Mouse (Mus musculus) kidney, postnatal 4 days (tissue): Measurements from ENCODE around the gene Xdh.
A peak's percentile ranks its signal among the peaks of the same experiment; 100 is the strongest.
"Not testable (repeated sequence)": the region's sequence is repeated elsewhere in the genome, so short reads cannot be mapped to it uniquely, and the experiment has no call there.

Source experiments
- DNase-seq, 2 experiments: peaks; one replicate each; pipeline ENCODE4 v3.0.0; 2021; ENCODE audit warnings: mixed read lengths in 2 of 2

The Xdh gene

GRCm38 (mm10) chr17:73879262-73879916 lies 70.6 kb downstream of the Xdh start:
- no peak for DNase-seq

GRCm38 (mm10) chr17:73875674-73876073 lies 74.3 kb downstream of the Xdh start:
- no peak for DNase-seq

GRCm38 (mm10) chr17:73875268-73875667 lies 74.7 kb downstream of the Xdh start:
- DNase-seq, result no peak

- no peak for DNase-seq
These were observed 78.9 kb downstream of the Xdh start for GRCm38 (mm10) chr17:73870956-73871605.

- DNase-seq, result no peak
These were observed 80.8 kb downstream of the Xdh start for GRCm38 (mm10) chr17:73869008-73869685.

- DNase-seq, result no peak
These were observed 96.3 kb downstream of the Xdh start for GRCm38 (mm10) chr17:73853717-73854116.

GRCm38 (mm10) chr17:73853041-73853440 lies 97.0 kb downstream of the Xdh start:
- peak in 1 of 2 experiments; percentile 8 for DNase-seq

GRCm38 (mm10) chr17:73847399-73847798 lies 102.6 kb downstream of the Xdh start:
- DNase-seq, result no peak

- no peak for DNase-seq
These were observed 104.4 kb downstream of the Xdh start for GRCm38 (mm10) chr17:73845632-73846031.

- DNase-seq, result no peak
These were observed 107.0 kb downstream of the Xdh start for GRCm38 (mm10) chr17:73842963-73843362.

GRCm38 (mm10) chr17:73839876-73840275 lies 110.1 kb downstream of the Xdh start:
- DNase-seq, result not testable (repeated sequence)

- DNase-seq, result no peak
These were observed 110.7 kb downstream of the Xdh start for GRCm38 (mm10) chr17:73839086-73839835.

- no peak for DNase-seq
These were observed 112.8 kb downstream of the Xdh start for GRCm38 (mm10) chr17:73837244-73837643.

- DNase-seq, result no peak
These were observed 113.4 kb downstream of the Xdh start for GRCm38 (mm10) chr17:73836601-73837000.
